Mouse (Mus musculus) neural tube, embryonic 14.5 days (tissue): ENCODE measurements around the gene Itpkc. TPM values are rescaled to one million over a fixed set of nuclear protein-coding genes. Genes with fewer than 3 reads are reported as not detected.
A peak's percentile ranks its signal among the peaks of the same experiment; 100 is the strongest.

Source experiments
- ATAC-seq: fragments of 200-750 bp; cut with Nextera tagmentation; 2 replicates; pipeline ENCODE4 v1.8.0; 2017; ENCODE audit warnings: low read depth, mild to moderate bottlenecking, moderate TSS enrichment, moderate library complexity
- H3K27ac ChIP-seq: fragments of 300-500 bp; sonication (generic); 2 replicates; pipeline ENCODE4 v1.5.1; 2014; ENCODE audit warnings: low read depth, mild to moderate bottlenecking, control low read depth, low read length, moderate library complexity, mixed read lengths
- H3K27me3 ChIP-seq: fragments of 300-500 bp; sonication (generic); 2 replicates; pipeline ENCODE4 v1.6.1; 2014; ENCODE audit warnings: low read length; ENCODE audit not compliant: control insufficient read depth, insufficient read depth
- H3K36me3 ChIP-seq: fragments of 300-500 bp; sonication (generic); 2 replicates; pipeline ENCODE4 v1.6.1; 2014; ENCODE audit warnings: low read length, mixed read lengths; ENCODE audit not compliant: control insufficient read depth, insufficient read depth
- H3K4me1 ChIP-seq: fragments of 300-500 bp; sonication (generic); 2 replicates; pipeline ENCODE4 v1.6.1; 2014; ENCODE audit warnings: low read length; ENCODE audit not compliant: control insufficient read depth, insufficient read depth
- H3K4me2 ChIP-seq: fragments of 300-500 bp; sonication (generic); 2 replicates; pipeline ENCODE4 v1.6.1; 2014; ENCODE audit warnings: mild to moderate bottlenecking, low read depth, low read length, control low read depth
- H3K4me3 ChIP-seq: fragments of 300-500 bp; sonication (generic); 2 replicates; pipeline ENCODE4 v1.5.1; 2014; ENCODE audit warnings: low read depth, low read length, control low read depth, mixed read lengths
- H3K9ac ChIP-seq: fragments of 300-500 bp; sonication (generic); replicated peaks from 2 replicates; pipeline ENCODE4 v1.6.1; 2014; ENCODE audit warnings: low read depth, mild to moderate bottlenecking, control low read depth, low read length, mixed read lengths
- H3K9me3 ChIP-seq: fragments of 300-500 bp; sonication (generic); 2 replicates; pipeline ENCODE4 v1.6.1; 2016; ENCODE audit warnings: low read length; ENCODE audit not compliant: control insufficient read depth
- WGBS: fragments of 180-500 bp; shearing (Covaris S2); extraction: QIAGEN DNeasy Blood & Tissue Kit; methylation state at CpG from one replicate; pipeline ENCODE4 v1.1.7; 2014; 5-methylcytosine and 5-hydroxymethylcytosine counted together
- polyA plus RNA-seq: library from polyadenylated mRNA; unstranded; fragments of >200 nt; fragmentation: Nextera tagmentation; extraction: Ambion mirVana; gene quantifications from 2 replicates; pipeline ENCODE4 v1.2.1, GENCODE M21; 2014

The Itpkc gene
- 6.6 and 7.2 TPM in 2 replicates for polyA plus RNA-seq

DNA sequence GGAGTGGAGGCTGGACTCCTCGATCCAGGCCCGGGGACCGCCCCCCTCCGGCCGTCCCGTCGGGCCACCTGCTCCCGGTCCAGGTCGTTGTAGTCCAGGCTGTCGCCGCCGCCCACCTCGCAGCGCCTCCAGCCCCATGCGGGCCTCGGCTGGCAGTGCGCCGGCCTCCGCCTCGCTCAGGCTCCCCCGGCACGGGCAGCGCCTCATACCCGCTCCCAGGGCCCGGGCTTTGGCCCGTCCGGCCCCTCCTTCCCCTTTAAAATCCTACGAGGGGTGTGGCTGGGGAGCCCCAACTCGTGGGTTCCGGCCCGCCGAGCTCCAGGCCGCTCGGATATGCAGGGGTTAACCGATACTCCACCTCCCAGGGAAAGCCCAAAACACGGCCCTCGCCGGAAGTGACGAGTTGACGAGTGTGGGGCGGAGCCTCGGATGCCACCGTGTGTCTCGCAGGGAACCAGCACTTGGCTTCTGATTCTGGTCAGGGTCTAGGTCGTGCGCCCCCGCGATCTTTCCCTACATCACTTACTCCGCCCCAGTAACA, at the start of gene Itpkc:
Gene Itpkc (minus strand): TSS at position 381 of the 541 bp plus-strand sequence.
- WGBS = under 1% methylated on average over 48 of the region's 49 CpGs
- H3K4me2 ChIP-seq = peak within 1 kb of the TSS; percentile 87
- ATAC-seq = peak; percentile 84
- H3K27ac ChIP-seq = peak within 1 kb of the TSS; percentile 83
- H3K9me3 ChIP-seq = no peaks in the 10 kb centered on the region
- H3K27me3 ChIP-seq = no peaks in the 10 kb centered on the region
- H3K4me1 ChIP-seq = peaks cover 47% of the 10 kb centered on the region
- peak within 1 kb of the TSS; percentile 89 for H3K4me3 ChIP-seq
- no peaks in the 10 kb centered on the region for H3K36me3 ChIP-seq
- H3K9ac ChIP-seq = peak within 1 kb of the TSS; percentile 86

DNA sequence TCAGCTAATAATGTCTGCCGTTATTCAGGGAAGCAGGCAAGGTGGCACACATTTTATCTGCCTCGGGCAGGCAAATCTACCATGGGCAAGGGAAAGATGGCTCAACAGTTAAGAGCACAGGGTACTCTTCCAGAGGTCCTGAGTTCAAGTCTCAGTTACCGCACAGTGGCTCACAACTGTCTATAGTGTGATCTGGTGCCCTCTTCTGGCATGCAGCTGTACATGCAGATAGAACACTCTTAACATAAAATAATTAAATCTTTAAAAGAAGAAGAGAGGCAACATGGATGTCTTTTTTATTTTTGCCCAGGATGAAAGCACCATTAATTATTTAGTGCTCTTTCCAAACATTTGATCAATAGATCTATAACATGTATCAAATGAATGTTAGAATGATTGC, 48.7 kb upstream of the Itpkc start:
- H3K27ac ChIP-seq = no peak overlapping the region
- ATAC-seq = no peak
- 95% methylated on average over 3 of the region's 3 CpGs for WGBS

DNA sequence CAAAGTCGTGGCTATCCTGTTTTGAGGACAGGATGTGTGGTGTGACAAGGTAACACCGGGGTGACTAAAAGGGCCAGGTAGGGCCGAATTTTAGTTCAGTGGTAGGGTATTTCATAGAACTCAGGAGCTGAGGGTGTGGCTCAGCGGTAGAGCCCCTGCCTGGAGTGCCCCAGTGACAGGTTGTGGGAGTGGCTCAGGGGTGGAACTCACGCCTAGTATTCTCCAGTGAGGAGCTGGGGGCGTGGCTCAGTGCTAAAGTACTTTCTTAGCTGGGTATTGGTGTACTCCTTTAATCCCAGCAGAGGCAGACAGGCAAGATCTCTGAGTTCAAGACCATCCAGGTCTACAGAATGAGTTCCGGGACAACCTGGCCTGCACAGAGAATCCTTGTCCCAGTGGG, 47.6 kb upstream of the Itpkc start:
- no peaks in the 10 kb centered on the region for H3K4me1 ChIP-seq
- no peaks in the 10 kb centered on the region for H3K9me3 ChIP-seq
- no peaks in the 10 kb centered on the region for H3K27me3 ChIP-seq
- H3K4me3 ChIP-seq = no peak overlapping the region
- ATAC-seq = no peak
- 69% methylated on average over 7 of the region's 7 CpGs for WGBS
- no peak overlapping the region for H3K4me2 ChIP-seq
- H3K36me3 ChIP-seq = peaks cover 87% of the 10 kb centered on the region
- no peak overlapping the region for H3K9ac ChIP-seq
- H3K27ac ChIP-seq = no peak overlapping the region

More for the DNA sequence above, 48.7 kb upstream of the Itpkc start:
- Histone ChIP-seq H3K4me1 (no peaks in the 10 kb centered on the region), H3K9ac (no peak overlapping the region), H3K27me3 (no peaks in the 10 kb centered on the region), H3K4me2 (no peak overlapping the region), H3K36me3 (peaks cover 87% of the 10 kb centered on the region), H3K4me3 (no peak overlapping the region), H3K9me3 (no peaks in the 10 kb centered on the region)

DNA sequence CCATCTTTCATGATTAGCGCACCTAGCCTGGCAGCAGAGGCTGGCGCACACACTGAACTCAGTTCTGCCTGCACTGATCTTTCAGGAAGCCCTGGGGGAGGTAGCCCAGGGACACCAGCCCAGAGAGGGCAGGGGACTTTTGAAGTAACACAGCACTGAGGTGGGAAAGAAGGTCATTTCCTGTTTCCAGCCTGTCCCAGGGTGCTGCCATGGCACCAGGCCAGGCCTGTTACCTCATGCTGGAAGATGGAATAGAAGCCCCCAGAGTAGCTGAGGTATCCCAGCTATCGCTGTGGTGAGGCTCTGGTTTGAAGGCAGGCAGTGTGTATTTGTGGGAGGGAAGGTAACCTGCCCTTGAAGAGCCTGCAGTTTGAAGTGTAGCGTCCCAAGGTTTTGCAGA, 46.5 kb upstream of the Itpkc start:
- no peaks in the 10 kb centered on the region for H3K9me3 ChIP-seq
- peaks cover 84% of the 10 kb centered on the region for H3K36me3 ChIP-seq
- no peak overlapping the region for H3K9ac ChIP-seq
- ATAC-seq = no peak
- no peak overlapping the region for H3K4me2 ChIP-seq
- H3K4me1 ChIP-seq = no peaks in the 10 kb centered on the region
- no peak overlapping the region for H3K27ac ChIP-seq
- H3K4me3 ChIP-seq = no peak overlapping the region
- WGBS = 85% methylated on average over 4 of the region's 4 CpGs
- H3K27me3 ChIP-seq = no peaks in the 10 kb centered on the region

DNA sequence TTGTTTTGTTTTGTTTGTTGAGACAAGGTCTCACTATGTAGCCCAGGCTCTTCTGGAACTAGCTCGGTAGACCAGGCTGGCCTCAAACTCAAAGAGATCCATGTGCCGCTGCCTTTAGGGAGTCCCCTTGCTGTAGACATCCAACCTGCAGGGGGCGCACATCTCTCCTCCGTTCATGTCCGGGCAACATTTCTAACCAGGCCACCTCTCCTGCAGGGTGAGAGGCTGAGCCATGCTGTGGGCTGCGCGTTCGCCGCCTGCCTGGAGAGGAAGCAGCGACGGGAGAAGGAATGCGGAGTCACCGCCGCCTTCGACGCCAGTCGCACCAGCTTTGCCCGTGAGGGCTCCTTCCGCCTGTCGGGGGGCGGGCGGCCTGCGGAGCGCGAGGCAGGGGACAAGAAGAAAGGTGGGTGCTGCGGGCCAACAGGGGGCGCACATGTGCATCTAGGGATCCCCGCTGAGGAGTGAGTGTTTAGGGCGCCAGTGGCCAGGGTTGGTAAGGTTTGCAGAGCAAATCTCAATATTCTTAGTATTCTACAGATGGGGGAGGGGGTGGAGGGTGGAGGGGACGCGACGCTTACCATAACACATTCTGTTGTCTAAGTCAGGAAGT, 45.4 kb upstream of the Itpkc start:
- H3K27ac ChIP-seq = no peak overlapping the region
- peaks cover 84% of the 10 kb centered on the region for H3K36me3 ChIP-seq
- 48% methylated on average over 32 of the region's 32 CpGs for WGBS
- H3K4me1 ChIP-seq = no peaks in the 10 kb centered on the region
- H3K9ac ChIP-seq = no peak overlapping the region
- H3K9me3 ChIP-seq = no peaks in the 10 kb centered on the region
- no peaks in the 10 kb centered on the region for H3K27me3 ChIP-seq
- H3K4me2 ChIP-seq = no peak overlapping the region
- no peak overlapping the region for H3K4me3 ChIP-seq
- ATAC-seq = no peak

DNA sequence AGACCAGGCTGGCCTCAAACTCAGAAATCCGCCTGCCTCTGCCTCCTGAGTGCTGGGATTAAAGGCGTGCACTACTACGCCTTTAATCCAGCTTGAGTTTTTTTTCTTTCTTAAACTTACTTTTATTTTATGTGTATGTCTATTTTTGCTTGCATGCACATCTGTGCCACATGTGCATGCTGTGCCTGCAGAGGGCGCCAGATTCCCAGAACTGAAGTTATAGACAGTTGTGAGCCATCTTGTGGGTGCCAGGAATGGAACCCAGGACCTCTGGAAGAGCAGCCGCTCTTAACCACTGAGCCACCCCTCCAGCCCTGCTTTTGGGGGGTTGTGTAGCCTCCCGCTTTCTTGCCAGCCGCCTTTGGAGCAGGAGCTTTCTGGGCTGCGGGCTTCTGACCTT, 43.0 kb upstream of the Itpkc start:
- Histone ChIP-seq H3K27me3 (no peaks in the 10 kb centered on the region), H3K27ac (no peak overlapping the region), H3K36me3 (peaks cover 80% of the 10 kb centered on the region), H3K4me3 (no peak overlapping the region), H3K9ac (no peak overlapping the region), H3K4me1 (no peaks in the 10 kb centered on the region), H3K9me3 (no peaks in the 10 kb centered on the region), H3K4me2 (no peak overlapping the region)
- ATAC-seq = no peak
- 90% methylated on average over 8 of the region's 8 CpGs for WGBS

DNA sequence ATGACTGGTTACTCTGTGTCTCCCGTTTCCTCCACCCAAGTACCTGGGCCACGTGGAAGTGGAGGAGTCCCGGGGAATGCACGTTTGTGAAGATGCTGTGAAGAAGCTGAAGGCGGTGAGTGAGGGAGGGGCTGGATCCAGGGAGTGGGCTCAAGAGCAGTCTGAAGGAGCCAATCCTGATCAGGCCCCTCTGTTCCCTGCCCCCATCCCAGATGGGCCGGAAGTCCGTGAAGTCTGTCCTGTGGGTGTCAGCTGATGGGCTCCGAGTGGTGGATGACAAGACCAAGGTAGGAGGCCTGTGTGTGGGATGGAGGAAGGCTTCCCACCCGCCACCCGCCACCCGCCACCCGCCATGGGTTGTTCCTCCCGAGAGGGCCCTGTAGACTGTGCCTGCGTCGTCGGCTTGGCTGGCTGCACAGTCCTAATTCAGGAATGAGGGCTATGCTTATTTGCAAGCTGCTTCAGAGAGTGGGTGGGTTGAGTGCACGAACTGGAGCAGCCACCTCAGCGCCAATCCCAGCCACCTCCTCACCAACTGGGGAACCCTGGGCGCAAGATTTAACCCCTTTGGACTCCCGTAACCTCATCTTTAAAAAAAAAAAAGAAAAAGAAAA, 38.2 kb upstream of the Itpkc start:
- peaks cover 78% of the 10 kb centered on the region for H3K36me3 ChIP-seq
- H3K27me3 ChIP-seq = no peaks in the 10 kb centered on the region
- H3K9ac ChIP-seq = no peak overlapping the region
- no peak overlapping the region for H3K4me3 ChIP-seq
- WGBS = 78% methylated on average over 20 of the region's 20 CpGs
- no peaks in the 10 kb centered on the region for H3K9me3 ChIP-seq
- peaks cover 4% of the 10 kb centered on the region; the same call in 1 of the 2 replicates for H3K4me1 ChIP-seq
- no peak overlapping the region for H3K27ac ChIP-seq
- H3K4me2 ChIP-seq = no peak overlapping the region
- ATAC-seq = no peak

DNA sequence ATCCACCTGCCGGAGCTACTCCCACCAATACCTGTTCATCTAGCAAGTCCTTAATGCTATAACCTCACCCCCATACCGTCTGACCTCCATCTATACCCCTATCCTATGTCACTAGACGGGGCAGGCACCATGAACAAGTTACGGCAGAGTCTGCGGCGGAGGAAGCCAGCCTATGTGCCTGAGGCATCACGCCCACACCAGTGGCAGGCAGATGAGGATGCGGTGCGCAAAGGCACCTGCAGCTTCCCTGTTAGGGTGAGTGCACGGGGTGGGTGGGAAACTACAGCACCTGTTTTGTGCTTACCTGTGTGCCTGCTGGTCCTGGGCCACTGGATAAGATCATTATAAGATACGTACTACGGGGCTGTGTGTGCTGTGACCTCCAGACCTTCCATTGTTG, 36.3 kb upstream of the Itpkc start:
- no peaks in the 10 kb centered on the region for H3K9me3 ChIP-seq
- H3K4me2 ChIP-seq = no peak overlapping the region
- no peak overlapping the region for H3K4me3 ChIP-seq
- peaks cover 21% of the 10 kb centered on the region for H3K4me1 ChIP-seq
- H3K27ac ChIP-seq = no peak overlapping the region
- no peak overlapping the region for H3K9ac ChIP-seq
- H3K36me3 ChIP-seq = peaks cover 63% of the 10 kb centered on the region
- no peak for ATAC-seq
- H3K27me3 ChIP-seq = no peaks in the 10 kb centered on the region
- 93% methylated on average over 12 of the region's 12 CpGs for whole genome bisulfite sequencing

DNA sequence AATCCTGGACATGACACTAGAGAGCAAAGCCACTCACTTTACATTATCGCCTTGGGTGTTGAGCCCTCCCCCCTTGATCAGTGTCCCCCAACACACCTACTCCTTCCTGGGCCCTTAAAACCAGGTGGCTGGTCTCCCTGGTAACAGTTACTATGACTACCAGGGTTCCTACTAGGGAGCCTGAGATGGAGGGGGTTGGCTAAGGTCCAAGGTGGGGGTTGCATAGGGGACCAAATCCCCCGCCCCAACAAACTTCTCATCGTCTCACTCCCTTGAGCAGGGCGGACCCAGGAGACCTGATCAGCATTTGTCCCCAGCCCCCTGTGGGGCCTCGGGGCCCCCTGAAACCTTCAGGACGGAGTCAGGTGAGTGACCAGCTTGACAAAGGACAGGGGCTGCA, 33.4 kb upstream of the Itpkc start:
- no peak overlapping the region for H3K27ac ChIP-seq
- no peak overlapping the region for H3K4me3 ChIP-seq
- no peak for ATAC-seq
- H3K4me2 ChIP-seq = no peak overlapping the region
- WGBS = 66% methylated on average over 6 of the region's 6 CpGs
- no peaks in the 10 kb centered on the region for H3K9me3 ChIP-seq
- H3K4me1 ChIP-seq = peaks cover 21% of the 10 kb centered on the region
- H3K36me3 ChIP-seq = peaks cover 37% of the 10 kb centered on the region
- H3K27me3 ChIP-seq = no peaks in the 10 kb centered on the region
- H3K9ac ChIP-seq = no peak overlapping the region
